Mouse (Mus musculus): Measurements from ENCODE around the gene Col4a1. TPM values are rescaled to one million over a fixed set of nuclear protein-coding genes. Genes with fewer than 3 reads are reported as not detected.

Gene Col4a1
- polyA plus RNA-seq, 1 experiment, result 261 TPM

DNA sequence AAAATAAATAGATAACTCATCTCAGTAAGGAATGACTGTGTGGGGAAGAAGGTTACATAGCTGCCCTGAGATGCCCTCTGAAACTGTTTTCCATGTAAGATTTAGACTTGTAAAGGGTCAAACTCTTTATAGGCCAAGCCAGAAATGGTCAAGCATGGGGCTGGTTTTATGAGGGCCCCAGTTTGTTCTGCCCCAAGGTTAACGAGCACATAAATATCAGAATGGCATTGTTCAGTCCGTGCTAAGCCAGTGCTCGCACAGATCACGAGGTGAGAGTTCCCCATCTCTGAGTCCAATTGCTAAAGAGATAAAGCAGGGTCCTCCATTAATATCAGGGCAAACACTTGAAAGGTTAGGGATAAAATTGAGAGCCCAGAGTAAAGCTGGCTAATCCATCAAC lies 79.6 kb downstream of the Col4a1 start:
- DNase-seq (ENCODE audit: low spot score), result no peak

DNA sequence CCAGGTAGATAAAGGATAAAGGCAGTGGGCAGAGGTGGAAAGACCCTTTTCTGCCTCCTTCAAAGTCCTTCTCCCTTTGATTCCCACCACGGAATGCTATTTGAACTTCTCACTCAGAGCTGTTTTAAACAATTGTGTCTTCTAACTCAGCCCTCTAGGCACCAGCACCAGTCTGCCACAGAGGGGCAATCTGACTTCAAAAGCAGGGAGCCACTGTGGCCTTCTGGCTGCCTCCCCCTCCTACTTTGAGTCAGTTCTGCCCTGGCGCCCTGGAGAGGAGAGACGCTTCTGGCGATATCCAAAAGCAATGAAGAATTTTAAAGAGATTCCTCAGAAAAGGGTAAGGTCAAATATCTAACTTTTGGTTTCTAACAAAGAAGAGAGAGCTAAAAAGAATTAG lies 82.3 kb downstream of the Col4a1 start:
- no peak for DNase-seq (ENCODE audit: low spot score)

DNA sequence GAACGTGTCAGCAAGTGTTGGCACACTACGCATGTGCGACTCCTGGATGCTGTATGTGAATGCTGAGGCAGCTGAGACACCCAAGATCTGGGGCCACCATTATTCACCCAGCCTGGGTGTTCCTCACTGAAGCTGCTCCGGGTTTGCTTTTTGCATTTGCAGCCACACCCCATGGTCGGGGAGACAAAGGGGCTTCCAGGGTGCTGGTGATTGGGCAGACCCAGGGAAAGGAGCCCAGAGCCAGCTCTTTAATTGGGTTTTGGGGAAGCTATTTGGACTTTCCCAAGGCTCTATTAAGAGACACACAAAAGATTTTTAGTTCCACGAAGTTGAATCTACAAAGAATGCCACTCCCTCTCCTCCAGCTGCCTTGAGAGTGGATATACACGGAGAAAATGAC lies 85.2 kb downstream of the Col4a1 start:
- DNase-seq (ENCODE audit: low spot score), result no peak

DNA sequence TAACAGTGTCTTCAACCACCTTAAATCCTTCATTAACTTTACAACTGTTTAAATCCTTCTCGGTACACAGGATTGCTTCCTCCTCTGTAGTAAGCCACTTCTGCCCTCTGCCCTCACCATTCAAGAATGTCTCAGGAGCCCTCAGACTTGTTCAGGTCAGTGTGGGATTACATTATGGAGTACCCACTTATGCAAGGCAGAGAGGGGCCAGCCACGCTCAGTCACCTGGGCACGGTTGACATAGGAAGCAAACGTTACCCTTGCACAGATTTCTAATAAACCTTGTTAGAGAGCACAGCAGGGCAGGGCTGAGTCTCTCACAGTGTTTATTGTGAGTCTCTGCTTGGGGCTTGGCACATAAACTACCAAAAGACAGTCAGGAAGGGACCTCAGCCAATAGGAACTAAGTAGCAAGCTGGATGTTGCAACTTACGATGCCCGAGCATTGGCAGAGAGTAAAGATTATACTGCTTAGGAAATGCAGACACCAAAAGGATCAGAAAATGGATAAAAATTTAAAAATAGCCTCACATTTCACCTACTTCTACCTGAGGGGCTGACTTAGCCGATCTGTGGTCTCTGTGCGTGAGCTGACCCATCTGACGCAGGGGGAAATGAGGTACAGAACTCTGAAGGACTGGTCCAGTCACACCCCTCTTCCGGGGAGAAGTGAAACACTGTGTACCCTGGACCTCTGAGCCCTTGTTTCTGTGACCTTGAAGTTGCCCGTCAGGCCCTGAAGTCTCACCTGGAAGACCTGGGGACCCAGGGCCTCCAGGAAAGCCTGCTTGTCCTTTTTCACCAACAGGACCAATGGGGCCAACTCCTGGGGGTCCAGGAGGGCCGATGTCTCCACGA lies 86.8 kb downstream of the Col4a1 start:
- DNase-seq (ENCODE audit: low spot score), result no peak

DNA sequence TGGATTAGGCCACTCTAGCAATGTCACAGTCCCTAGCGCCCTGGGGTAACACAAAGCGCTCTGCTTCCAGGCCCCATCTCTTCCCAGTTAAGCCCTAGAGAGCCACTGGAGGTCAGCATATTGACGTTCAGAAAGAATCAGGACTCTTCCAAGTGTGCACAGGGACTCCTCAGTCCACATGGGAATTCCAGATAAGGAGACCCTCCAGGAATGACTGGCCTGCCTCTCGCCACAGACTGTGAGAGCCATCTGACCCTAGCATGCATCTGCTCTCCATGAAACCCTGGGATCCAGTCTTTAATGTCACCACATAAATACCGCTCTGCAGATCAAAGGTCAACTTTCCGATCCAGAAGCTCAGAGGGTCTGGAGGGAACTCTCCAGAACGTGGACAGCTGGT lies 88.4 kb downstream of the Col4a1 start:
- DNase-seq (ENCODE audit: low spot score), result no peak

DNA sequence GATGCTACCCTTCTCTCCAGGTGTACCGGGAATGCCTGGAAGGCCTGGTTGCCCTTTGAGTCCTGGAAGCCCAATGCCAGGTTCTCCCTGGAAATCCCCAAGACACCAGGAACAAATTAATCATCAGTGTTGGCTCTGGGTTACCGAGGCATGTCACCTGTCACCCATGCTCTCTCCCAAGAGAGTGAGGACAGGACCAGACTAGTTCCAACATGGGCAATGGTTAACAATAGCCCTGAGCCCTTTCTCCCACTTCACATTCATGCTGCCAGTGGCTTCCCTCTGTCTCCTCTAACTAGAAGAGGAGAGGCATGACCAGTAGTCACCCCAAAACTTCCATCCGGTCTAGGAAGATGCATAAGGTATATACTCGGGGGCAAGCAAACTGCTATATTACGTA lies 91.3 kb downstream of the Col4a1 start:
- no peak for DNase-seq (ENCODE audit: low spot score)

GRCm38 (mm10) chr8:11219282-11219681 lies 93.3 kb downstream of the Col4a1 start:
- DNase-seq (ENCODE audit: low spot score), result no peak

DNA sequence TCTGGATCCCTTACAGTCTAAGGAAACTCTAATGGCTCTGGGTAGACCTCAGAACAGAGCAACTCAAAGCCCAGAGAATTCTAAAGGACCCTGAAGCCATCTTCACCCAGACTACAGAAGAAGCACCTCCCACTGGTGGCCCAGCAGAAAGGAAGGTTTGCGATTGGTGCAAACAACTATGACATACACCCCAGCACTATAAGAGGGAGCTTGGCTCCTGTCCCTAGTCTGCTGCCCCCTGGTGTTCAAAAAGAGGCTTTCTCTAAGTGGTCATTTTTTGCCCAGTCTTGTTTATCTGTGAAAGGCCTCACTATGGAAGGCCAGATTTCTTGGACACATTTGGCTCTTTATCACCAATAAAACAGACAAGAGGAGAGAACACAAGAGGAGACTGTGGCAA lies 97.4 kb downstream of the Col4a1 start:
- no peak for DNase-seq (ENCODE audit: low spot score)

- no peak for DNase-seq (ENCODE audit: low spot score)
These were observed 106.1 kb downstream of the Col4a1 start for GRCm38 (mm10) chr8:11206509-11206908.

GRCm38 (mm10) chr8:11205532-11205931 lies 107.1 kb downstream of the Col4a1 start:
- DNase-seq (ENCODE audit: low spot score), result no peak

GRCm38 (mm10) chr8:11203260-11204110 lies 109.1 kb downstream of the Col4a1 start:
- no peak for DNase-seq (ENCODE audit: low spot score)

DNA sequence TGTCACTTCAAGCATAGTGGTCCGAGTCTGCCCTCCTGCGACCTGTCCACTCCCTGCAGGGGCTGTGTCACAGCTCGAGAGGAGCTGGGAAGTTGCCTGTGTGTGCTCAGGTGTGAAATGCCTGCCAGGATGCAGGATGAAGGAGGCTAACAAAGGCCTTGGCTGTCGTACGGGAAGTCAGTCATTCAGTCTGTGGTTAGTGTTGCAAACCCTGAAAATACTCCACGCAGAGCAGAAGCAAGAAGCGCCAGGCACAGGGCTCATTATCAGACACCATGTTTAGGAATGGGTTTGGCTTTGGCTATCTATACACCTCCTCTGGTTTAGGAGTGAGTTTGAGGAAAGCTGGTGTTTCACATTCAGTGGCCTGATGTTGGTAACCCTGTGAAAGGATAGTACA lies 114.0 kb downstream of the Col4a1 start:
- no peak for DNase-seq (ENCODE audit: low spot score)

- no peak for DNase-seq (ENCODE audit: low spot score)
These were observed 114.6 kb downstream of the Col4a1 start for GRCm38 (mm10) chr8:11197988-11198387.

DNA sequence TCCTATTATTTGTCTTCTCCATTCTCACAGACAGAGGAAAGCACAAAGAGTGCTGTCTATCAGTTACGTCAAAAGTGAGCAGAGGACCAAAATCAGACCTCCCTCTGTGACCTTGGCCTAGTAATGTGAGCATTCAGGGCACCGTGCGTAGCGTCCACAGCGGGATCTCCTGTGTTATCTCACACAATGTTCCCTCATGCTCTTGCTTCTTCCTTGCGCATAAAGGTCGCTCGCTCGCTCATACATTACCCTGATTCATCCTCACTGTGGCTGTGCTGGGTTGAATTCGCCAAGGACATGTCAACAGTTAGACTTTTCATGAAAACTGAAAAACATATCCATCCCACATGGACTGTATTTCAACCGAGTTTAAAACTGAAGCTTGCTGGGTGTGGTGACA lies 115.4 kb downstream of the Col4a1 start:
- no peak for DNase-seq (ENCODE audit: low spot score)

GRCm38 (mm10) chr8:11192719-11193324 lies 119.8 kb downstream of the Col4a1 start:
- no peak for DNase-seq (ENCODE audit: low spot score)

GRCm38 (mm10) chr8:11187581-11188271 lies 124.9 kb downstream of the Col4a1 start:
- no peak for DNase-seq (ENCODE audit: low spot score)

GRCm38 (mm10) chr8:11186456-11186855 lies 126.2 kb downstream of the Col4a1 start:
- no peak for DNase-seq (ENCODE audit: low spot score)

- DNase-seq (ENCODE audit: low spot score), result no peak
These were observed 127.0 kb downstream of the Col4a1 start for GRCm38 (mm10) chr8:11185672-11186071.

- no peak for DNase-seq (ENCODE audit: low spot score)
These were observed 129.0 kb downstream of the Col4a1 start for GRCm38 (mm10) chr8:11183611-11184031.

GRCm38 (mm10) chr8:11182606-11183005 lies 130.0 kb downstream of the Col4a1 start:
- no peak for DNase-seq (ENCODE audit: low spot score)

- DNase-seq (ENCODE audit: low spot score), result no peak
These were observed 130.5 kb downstream of the Col4a1 start for GRCm38 (mm10) chr8:11182148-11182484.
